Comparison of ENCODE assay signal across 8 mouse cellular contexts in the genomic region with DNA sequence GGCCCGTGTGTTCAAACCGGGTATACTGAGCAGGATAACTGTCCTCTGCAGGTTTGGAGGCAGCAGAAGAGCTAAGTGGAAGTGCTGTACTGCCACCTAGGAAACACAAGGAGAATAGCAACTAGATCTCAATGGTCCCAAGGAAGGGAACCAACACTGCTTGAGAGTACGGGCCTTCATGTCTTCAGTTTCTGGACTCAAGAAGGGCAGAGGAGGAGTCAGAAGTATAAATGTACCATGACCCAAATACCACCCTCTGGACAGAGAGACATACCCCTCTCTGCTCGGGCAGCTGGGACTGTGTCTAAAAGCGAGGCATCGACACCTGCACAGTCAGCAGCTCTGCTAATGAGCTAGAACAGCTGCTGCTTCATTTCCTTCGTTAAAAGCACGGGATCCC. TPM values are rescaled to one million over a fixed set of nuclear protein-coding genes. Genes with fewer than 3 reads are reported as not detected.
DNase-seq lines count a peak whose midpoint lies in the region; ATAC-seq and TF ChIP-seq lines count a peak whose summit lies in the region.
"Had no signal": no experiment of that assay in that cellular context is flagged by ENCODE, and none has a peak within 500 bp of the region (broad histone marks: within the 10 kb centered on the region; RNA-seq: fewer than 3 reads in every experiment).

No protein-coding gene starts in this region.

- no peaks in the 10 kb centered on the region for H3K36me3 ChIP-seq in hindbrain, embryonic 11.5 days (ENCODE audit: control insufficient read depth, insufficient read depth, low read length)
- H3K36me3 ChIP-seq in hindbrain, embryonic 10.5 days = no peaks in the 10 kb centered on the region
- H3K36me3 ChIP-seq in midbrain, embryonic 15.5 days (replicated peaks) = no peaks in the 10 kb centered on the region
- no peaks in the 10 kb centered on the region for H3K36me3 ChIP-seq in midbrain, embryonic 16.5 days (ENCODE audit: control insufficient read depth, insufficient read depth, low read length)

- no peak overlapping the region for H3K4me2 ChIP-seq in hindbrain, embryonic 11.5 days (replicated peaks; ENCODE audit: low read depth, low read length)
- no peak overlapping the region for H3K4me2 ChIP-seq in midbrain, embryonic 15.5 days
- no peak overlapping the region for H3K4me2 ChIP-seq in midbrain, embryonic 16.5 days (ENCODE audit: low read length)
- H3K4me2 ChIP-seq: heart, embryonic 11.5 days had no signal

- no peaks in the 10 kb centered on the region for H3K27me3 ChIP-seq in hindbrain, embryonic 11.5 days (ENCODE audit: control insufficient read depth, insufficient read depth, low read length)
- H3K27me3 ChIP-seq in hindbrain, embryonic 10.5 days (ENCODE audit: insufficient read depth, poor library complexity, severe bottlenecking) = no peaks in the 10 kb centered on the region
- H3K27me3 ChIP-seq in midbrain, embryonic 15.5 days (replicated peaks) = no peaks in the 10 kb centered on the region
- no peaks in the 10 kb centered on the region for H3K27me3 ChIP-seq in midbrain, embryonic 16.5 days (ENCODE audit: control insufficient read depth, insufficient read depth, low read depth, low read length)

- no peak overlapping the region for H3K4me3 ChIP-seq in hindbrain, embryonic 11.5 days (ENCODE audit: low read depth, low read length)
- no peak overlapping the region for H3K4me3 ChIP-seq in hindbrain, embryonic 10.5 days
- H3K4me3 ChIP-seq in midbrain, embryonic 15.5 days = no peak overlapping the region
- no peak overlapping the region for H3K4me3 ChIP-seq in midbrain, embryonic 16.5 days (ENCODE audit: low read depth, low read length)
- no peak overlapping the region for H3K4me3 ChIP-seq in cortical plate, adult 2 months (ENCODE audit: insufficient read depth, low read length)

- TF ChIP-seq POLR2A in cortical plate, adult 2 months (IDR thresholded peaks at IDR 0.05; ENCODE audit: extremely low read depth, insufficient read depth, low read length) = no peak

- no peaks in the 10 kb centered on the region for H3K9me3 ChIP-seq in hindbrain, embryonic 11.5 days (ENCODE audit: control insufficient read depth, low read length)
- no peaks in the 10 kb centered on the region for H3K9me3 ChIP-seq in hindbrain, embryonic 10.5 days
- H3K9me3 ChIP-seq in midbrain, embryonic 15.5 days = no peaks in the 10 kb centered on the region
- no peaks in the 10 kb centered on the region for H3K9me3 ChIP-seq in midbrain, embryonic 16.5 days (replicated peaks; ENCODE audit: control insufficient read depth, low read length, poor library complexity, severe bottlenecking)

- H3K4me1 ChIP-seq in hindbrain, embryonic 11.5 days (replicated peaks; ENCODE audit: control insufficient read depth, insufficient read depth, low read length) = no peaks in the 10 kb centered on the region
- peaks cover 9% of the 10 kb centered on the region; the same call in 1 of the 2 replicates for H3K4me1 ChIP-seq in hindbrain, embryonic 10.5 days (replicated peaks)
- H3K4me1 ChIP-seq in midbrain, embryonic 15.5 days = peaks cover 10% of the 10 kb centered on the region
- peaks cover 8% of the 10 kb centered on the region; the same call in 1 of the 2 replicates for H3K4me1 ChIP-seq in midbrain, embryonic 16.5 days (ENCODE audit: control insufficient read depth, insufficient read depth, low read length)
- peaks cover 3% of the 10 kb centered on the region for H3K4me1 ChIP-seq in cortical plate, adult 2 months (ENCODE audit: control insufficient read depth, insufficient read depth, low read length)

- 75% methylated on average over 8 of the region's 8 CpGs for WGBS in hindbrain, embryonic 11.5 days
- 77% methylated on average over 8 of the region's 8 CpGs for WGBS in hindbrain, embryonic 10.5 days
- WGBS in midbrain, embryonic 15.5 days = 59% methylated on average over 8 of the region's 8 CpGs
- 60% methylated on average over 8 of the region's 8 CpGs for WGBS in midbrain, embryonic 16.5 days

- H3K9ac ChIP-seq in hindbrain, embryonic 11.5 days (ENCODE audit: low read depth, low read length) = no peak overlapping the region
- H3K9ac ChIP-seq in midbrain, embryonic 15.5 days = no peak overlapping the region
- H3K9ac ChIP-seq in midbrain, embryonic 16.5 days (ENCODE audit: low read depth, low read length) = no peak overlapping the region

- no peak overlapping the region for H3K27ac ChIP-seq in hindbrain, embryonic 11.5 days (ENCODE audit: low read depth, low read length)
- no peak overlapping the region for H3K27ac ChIP-seq in hindbrain, embryonic 10.5 days
- H3K27ac ChIP-seq in midbrain, embryonic 15.5 days = no peak overlapping the region
- H3K27ac ChIP-seq in midbrain, embryonic 16.5 days (ENCODE audit: low read length) = no peak overlapping the region
- H3K27ac ChIP-seq in cortical plate, adult 2 months (ENCODE audit: insufficient read depth, low read length) = no peak overlapping the region

- peak; percentile 78 for TF ChIP-seq CTCF in cortical plate, adult 2 months (IDR thresholded peaks at IDR 0.05; ENCODE audit: extremely low read depth, insufficient read depth, low read length)

- peak; percentile 30 for DNase-seq in hindbrain, embryonic 11.5 days (ENCODE audit: low spot score)
- DNase-seq in hindbrain, embryonic 10.5 days (ENCODE audit: low spot score) = no peak
- DNase-seq in skeletal muscle tissue, adult 2 months (ENCODE audit: low read depth, low spot score) = peak; percentile 12
- DNase-seq in MN1 (ENCODE audit: low spot score) = no peak

- no peak for ATAC-seq in hindbrain, embryonic 11.5 days (ENCODE audit: low FRiP score)
- peak; percentile 58; the same call in 1 of the 2 replicates for ATAC-seq in midbrain, embryonic 15.5 days (replicated peaks)
- ATAC-seq in midbrain, embryonic 16.5 days = no peak

RNA-seq across cellular contexts. Expression of a gene that starts 27.7 kb away (rescaled TPM):
- not detected in 2 replicates for polyA plus RNA-seq in hindbrain, embryonic 11.5 days (2014; fragmentation: Nextera tagmentation; extraction: Ambion mirVana)
- polyA plus RNA-seq in hindbrain, embryonic 10.5 days (2016; fragmentation: Nextera tagmentation; extraction: Ambion mirVana) = 0.07 TPM in 2 replicates
- 0.15 and 0.52 TPM in 2 replicates for polyA plus RNA-seq in midbrain, embryonic 15.5 days (2015; fragmentation: Nextera tagmentation; extraction: Ambion mirVana)
- 0.29 and 0.82 TPM in 2 replicates for polyA plus RNA-seq in midbrain, embryonic 16.5 days (2015; fragmentation: Nextera tagmentation; extraction: Ambion mirVana)
- polyA plus RNA-seq in cortical plate, adult 2 months (2012; rRNA removed) = 0.36 and 0.86 TPM in 2 replicates
- polyA plus RNA-seq: heart, embryonic 11.5 days had no signal

Comparison
In these comparisons a context has a peak if more than half of its experiments do, and no peak if none do; other contexts are left out.
1. DNase-seq: peak in hindbrain, embryonic 11.5 days (single experiment) and skeletal muscle tissue, adult 2 months (single experiment); none in hindbrain, embryonic 10.5 days (single experiment) and MN1 (single experiment).